Mouse (Mus musculus) mouse trophoblast stem cell (cell line): ENCODE data around the gene Ankrd31.
"Not testable (repeated sequence)": the region's sequence is repeated elsewhere in the genome, so short reads cannot be mapped to it uniquely, and the experiment has no call there.

Source experiments
- in situ Hi-C, 2 experiments: fragments of 300-500 bp; cut with MseI, MboI; formaldehyde crosslinking; loops; 2 replicates in 1 of 2; 3 replicates in 1 of 2; pipeline ENCODE4 v1.15.1; 2025

Ankrd31 gene

DNA sequence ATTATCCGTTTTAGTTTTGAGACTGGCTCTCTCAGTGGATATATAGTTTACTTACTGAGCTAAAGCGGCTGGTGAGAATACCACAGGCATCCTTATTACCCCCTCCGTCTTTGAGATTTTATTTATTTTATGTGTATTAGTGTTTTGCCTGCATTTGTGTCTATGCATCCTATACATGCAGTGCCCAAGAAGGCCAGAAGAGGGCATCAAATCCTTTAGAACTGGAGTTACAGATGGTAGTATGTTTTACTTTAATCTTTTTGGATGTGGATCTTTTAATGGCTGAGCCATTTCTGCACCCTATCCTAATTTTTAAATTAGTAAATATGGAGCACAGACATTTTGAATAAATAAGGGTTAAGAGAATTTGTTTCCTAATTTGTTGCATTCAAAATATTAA is 107.1 kb downstream of the Ankrd31 start:
- in situ Hi-C loops: loop anchor here (10.0 kb wide), 2 partner anchors 150 to 200 kb away; no protein-coding TSS in a partner anchor

DNA sequence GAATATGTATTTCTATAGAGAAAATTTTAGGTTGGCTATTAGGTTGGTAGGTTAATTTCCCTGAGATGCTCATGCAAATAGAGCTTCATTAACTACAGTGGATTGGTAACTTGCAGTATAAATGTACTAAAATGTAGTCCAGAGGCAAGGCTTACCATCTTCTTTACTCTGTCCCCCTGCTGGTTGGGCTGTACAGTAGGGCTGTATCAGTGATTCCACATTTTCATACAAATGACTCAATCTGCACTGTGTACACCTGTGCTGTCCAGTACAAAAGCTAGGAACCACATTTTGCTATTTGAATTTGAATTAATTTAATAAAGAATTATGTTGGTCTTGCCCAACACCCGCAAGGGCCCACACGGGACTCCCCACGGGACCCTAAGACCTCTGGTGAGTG is 111.1 kb downstream of the Ankrd31 start:
- in situ Hi-C loops: loop anchor here (10.0 kb wide), 2 partner anchors 146 to 196 kb away; no protein-coding TSS in a partner anchor

DNA sequence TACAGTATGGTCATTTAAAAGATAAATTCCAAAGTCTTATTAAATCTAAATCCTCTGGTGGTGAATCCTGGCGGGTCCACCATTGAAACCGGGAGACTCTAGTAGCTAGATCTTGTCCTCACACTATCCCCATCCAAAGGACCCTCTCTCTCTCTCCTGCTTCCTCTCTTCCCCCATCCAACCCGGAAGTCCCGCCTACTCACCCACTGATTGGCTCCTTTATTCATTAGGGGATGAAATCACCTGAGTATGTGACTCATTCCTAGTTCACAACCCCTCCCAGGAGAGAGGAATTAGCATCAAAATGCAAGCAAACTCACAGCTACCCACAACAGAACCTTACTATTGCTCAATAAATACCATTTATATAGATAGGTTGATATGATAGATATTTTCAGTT is 122.7 kb downstream of the Ankrd31 start:
- in situ Hi-C loops: no loop called here

DNA sequence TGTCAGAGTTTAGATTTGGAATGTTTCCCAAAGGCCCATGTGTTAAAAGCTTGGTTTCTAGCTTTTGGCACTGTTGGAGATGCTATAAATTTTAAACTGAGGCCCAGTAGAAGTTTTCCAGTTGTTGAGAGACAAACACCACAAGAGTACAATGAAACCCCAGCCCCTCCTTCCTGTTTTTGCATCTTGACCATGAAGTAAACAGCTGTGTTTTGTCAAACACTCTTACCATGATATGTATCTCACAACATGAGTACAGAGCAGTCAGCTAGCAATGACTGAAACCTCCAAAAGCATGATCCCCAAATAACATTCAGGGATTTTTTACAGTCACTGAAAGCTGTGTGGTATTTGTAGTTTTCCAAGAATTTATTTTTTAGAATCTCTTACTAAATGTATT is 126.0 kb downstream of the Ankrd31 start:
- in situ Hi-C loops: no loop called here

DNA sequence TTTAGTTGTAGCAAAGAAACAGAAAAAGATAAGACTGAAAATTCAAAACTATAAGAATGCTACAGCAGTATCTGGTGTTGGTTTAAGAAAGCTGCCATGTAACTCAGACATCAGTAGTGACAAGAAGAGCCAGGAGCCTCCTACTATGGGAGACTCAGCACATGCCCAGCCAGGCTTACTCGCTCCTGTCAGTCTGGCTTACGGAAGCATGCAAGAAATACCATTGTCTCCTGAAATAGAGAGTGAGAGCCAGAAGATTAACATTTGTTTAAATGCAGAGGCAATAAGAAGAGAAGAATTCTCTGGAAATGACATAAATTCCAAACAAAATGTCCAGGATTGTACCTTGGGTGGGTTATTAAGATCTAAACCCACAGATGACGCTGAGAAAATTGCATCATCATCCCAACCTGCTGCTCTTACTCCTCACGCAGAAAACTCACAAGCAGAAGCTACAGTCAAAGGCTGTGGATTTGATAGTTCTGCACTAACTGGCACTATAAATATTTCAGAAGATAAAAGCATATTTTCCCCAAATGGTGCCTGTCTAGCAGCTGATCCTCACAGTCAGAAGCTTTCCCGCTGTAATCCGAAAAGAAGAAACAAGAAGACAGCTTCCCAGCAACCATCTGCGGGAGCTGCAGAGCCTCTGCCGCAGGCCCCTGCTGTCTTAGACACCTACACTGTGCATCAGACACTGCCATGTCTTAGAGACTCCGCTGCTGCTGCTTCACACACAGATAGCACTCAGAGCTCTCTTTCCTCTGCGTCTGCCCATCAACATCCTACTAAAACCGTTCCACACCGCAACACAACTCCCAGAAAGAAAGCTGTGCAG is 130.4 kb downstream of the Ankrd31 start:
- in situ Hi-C loops: no loop called here

DNA sequence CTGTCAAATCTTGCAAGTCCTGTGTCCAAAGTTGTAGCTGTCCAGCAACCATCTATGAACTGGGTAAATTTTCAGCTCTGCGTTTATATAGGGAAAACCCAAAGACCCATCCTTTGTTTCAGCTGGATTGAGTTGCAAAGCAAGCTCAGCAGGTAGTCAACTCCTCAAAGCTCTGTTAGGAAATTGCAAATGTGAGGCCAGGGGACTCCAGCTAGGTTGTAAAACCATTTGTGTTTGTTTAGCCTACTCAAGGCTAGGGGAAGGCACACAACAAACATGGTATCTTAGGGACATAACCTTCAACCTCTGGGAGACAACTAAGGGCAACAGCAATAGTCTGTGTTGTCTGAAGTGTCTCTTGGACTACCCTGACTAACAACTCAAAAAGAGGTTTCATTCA is 136.5 kb downstream of the Ankrd31 start:
- in situ Hi-C loops: no loop called here

DNA sequence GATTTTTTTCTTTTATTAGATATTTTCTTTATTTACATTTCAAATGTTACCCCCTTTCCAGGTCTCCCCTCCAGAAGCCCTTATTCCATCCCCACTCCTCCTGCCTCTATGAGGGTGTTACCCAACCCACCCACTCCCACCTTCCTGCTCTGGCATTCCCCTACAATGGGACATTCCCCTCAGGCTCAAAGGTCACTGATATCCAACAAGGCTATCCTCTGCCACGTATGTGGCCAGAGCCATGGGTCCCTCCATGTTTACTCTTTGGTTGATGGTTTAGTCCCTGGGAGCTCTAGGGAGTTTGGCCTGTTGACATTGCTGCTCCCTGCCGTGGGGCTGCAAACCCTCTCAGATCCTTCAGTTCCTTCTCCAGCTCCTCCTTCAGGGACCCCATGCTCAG is 141.9 kb downstream of the Ankrd31 start:
- in situ Hi-C loops: no loop called here

DNA sequence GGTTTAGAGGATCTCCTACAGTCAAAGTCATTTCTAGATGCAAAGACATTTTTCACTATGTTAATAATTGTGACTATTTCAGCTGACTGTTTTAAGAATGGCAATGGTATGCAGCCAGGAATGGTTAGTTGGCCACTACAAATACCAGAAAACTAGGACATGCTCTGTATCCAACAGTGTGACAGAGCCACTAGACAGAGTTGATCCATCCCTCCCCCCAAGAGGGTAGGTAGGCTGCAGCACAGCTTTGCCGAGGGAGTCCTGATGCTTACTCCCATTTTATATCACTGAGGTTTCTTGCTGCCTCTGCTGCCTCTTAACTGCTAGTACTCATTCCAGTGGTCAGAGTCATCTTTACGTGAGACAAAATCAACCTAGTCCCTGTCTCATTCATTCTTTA is 147.1 kb downstream of the Ankrd31 start:
- in situ Hi-C loops: no loop called here

DNA sequence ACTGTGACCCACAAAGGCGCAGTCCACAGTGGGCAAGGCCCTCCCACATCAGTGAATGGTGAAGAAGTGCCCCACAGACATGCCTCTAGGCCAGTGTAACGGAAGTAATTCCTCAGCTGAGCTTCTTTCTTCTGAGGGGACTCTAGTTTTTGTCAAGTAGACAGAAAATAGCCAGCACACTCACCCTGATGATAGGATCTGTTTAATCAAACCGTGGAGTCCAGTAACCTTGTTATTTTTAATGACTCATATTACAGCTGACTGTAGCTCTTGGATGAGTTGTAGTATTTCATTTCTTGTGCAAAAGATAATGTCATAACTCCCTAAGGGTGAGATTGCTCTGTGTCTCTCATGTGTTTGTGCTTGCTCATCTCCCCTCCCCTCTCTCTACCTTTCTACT is 158.6 kb downstream of the Ankrd31 start:
- in situ Hi-C loops: no loop called here

DNA sequence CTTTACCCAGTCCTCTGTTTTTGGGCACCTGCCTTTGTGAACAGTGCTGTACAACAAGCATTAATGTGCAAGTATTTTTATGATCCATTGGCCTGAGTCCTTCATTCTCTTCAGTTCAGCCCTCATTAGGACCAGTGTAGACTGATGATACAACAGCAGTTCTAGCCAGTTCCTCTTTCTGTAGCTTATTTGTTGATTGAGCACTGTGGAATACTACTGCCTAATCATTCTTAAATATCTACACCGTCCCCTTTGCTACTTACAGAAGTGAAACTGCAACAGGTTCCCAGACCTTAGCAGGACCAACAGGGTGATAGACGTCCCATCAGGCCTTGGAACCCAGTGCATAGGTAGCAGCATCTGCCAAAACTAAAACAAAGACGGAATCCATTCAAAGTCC is 163.1 kb downstream of the Ankrd31 start:
- in situ Hi-C loops: no loop called here

DNA sequence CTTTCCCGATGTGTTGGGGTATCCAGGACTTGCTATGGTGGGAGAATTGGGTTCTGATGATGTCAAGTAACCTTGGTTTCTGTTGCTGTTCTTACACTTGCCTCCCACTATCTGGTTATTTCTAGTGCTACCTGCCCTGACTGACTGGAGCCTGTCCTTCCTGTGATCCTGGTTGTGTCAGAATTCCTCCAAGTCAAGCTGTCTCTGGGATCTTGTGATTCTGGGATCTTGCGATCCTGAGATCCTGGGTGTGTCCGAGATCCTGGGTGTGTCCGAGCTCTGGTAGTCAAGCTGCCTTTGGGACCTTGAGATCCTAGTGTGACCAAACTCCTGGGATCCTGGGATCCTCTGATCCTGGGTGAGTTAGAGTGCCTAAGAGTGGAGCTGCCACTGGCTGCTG is 175.1 kb downstream of the Ankrd31 start:
- in situ Hi-C loops: not testable (repeated sequence)

DNA sequence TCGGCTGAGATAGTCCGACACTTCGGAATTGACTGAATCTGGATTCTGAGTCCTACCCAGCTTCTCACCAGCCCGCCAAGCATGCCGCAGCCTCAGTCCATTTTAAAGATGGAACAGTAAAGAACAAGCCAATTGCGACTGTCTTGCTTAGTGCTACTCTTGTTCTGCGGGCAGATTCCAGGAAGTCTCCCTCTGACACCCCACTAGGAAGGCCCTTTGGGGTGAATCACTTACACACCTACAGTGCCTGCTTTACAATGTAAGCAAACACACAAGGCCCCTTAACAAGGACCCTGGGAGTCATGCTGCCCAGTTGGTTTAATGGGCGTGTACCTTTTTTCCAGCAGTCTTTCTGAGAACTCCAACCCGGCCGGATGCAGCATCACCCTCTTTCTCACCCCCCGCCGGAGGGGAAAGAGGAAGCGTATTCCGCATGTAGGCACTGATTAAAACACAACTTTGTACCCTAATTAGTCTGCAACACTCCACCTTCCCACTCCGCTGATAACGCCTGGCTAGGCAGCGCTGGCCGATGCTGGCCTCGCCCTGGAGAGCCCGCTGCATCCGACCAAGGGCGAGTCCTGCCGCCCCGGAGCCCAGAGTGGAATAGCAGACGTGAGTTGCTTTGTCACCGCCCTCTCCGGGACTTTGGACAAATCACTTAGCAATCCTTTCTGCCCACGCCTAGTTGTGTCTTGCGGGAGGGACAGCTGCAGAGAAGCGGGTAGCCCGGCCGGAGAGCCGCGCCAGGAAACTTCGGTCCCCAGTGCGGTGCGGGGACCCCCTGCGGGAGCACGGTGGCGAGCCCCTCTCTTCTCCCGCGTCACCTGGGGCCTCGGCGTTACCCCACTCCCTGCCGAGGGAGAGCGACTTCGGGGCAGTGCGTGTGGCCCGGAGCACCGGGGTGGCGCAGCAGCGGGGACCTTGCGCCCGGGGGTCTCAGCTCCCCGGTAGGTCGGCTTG is 176.2 kb downstream of the Ankrd31 start, which contains the start of gene Gcnt4:
TSS of gene Gcnt4 (plus strand) at position 691 of the 963 bp plus-strand sequence.
- in situ Hi-C loops: no loop called here

DNA sequence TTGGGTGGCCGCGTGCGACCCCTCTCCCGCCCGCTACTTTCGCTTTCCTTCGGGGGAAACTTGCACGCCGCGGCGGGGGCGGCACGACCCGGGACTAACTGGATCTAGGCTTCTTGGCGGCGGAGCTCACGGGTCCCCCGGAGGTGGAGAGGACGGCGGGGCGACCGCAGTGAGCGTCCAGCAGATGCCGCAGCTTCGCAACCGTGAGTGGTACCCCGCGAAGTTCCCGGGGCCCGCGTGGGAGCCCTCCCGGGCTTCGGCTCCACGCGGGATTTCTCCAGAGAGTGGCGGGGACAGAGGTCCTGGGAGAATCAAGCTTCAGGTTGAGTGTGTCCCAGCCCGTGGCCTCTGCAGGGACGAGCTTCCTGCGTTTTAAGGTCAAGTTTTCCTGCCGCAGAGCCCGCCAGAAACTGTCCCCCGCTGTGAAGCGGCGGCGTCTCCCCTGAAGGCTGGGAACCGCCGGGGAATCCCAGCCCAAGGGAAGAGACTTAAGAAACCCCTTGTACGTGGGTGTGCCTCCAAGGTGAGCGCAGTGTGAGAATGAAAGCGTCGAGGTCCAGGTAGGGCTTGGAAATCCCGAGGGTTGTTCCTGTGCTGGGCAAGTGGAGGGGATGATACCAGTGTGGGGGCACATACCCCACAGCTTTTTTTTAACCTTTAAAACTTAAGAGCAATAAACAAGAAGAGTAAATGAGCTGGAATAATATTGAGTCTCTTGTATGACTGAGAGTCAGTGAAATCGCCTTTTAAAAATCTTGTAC is 177.1 kb downstream of the Ankrd31 start:
- in situ Hi-C loops: no loop called here

DNA sequence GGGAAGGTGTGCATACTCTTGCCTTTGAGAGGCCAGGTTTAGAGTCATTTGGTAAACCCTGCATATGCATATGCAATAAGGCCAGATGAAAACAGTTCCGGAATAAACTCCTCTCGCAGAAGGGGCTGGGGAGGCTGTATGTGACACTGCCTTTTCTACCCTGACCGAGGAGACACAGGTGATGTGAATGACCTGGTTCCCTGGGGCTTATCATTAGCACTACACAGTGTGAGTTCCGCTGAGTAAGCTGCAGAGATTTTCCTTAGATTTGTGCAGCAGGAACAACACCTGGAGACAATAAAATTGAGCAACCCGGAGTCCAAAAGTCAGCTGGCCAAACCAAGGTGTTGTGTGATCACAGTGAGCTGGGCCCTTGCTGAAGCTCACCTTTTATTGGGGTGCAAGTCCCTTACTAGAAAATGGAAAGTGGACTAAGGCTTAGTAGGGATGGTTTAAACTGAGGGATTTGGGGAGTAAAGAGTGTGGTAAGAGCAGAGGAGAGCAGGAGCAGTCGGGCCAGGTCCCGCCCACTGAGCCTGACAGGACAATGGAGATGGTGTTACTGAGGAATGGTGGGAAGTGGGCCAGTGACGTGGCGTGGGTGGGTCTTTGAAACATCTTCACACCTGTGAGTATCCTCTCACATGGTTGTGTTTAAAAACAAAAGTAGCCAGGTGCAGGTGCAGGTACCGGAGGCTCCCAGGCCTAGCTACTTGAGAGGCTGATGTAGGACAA is 178.1 kb downstream of the Ankrd31 start:
- in situ Hi-C loops: no loop called here

DNA sequence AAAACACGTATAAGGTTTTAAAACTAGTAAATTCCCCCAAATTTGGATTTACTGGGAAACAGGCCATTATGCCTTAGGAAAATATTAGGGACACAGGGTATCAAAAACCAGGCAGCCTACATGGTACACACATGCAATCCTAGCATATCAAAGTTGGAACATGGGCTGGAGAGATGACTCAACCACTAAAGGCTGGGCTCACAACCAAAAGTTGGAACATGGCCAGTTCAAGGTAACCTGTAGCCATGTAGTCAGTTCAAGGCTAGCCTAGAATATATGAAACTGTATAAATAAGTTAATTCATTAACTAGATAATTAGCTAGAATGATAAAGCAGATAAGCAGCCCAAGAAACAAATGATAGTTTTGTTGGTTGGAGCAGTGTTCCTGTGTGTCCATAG is 179.7 kb downstream of the Ankrd31 start:
- in situ Hi-C loops: no loop called here

DNA sequence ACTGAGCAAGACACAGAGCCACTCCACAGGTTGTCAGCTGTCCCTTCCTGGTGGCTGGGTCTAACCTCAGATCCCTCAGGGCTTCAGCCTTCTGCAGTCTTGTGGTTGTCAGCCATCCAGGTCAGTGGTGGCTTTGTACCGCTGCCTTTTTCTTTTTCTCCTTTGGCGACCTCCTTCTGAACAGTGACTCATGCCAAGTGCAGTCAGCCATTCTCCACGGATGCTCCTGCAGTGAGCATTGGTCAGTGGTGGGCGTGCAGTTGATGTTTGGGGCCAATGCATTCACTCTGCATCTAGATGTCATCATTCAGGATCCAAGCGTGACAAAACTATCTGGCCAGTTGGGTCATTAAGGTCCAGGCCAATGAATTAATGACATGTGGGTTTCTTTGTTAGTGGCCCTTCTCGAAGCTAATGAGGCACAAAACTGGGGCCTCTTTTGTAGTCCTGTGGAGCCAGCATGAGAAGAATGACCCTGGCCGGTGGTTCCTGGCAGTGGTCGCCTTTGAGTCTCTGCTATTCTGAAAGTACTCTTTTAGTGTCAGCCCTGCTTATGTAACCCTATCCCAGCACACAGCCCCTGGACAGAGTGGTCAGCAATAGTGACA is 180.5 kb downstream of the Ankrd31 start:
- in situ Hi-C loops: no loop called here

DNA sequence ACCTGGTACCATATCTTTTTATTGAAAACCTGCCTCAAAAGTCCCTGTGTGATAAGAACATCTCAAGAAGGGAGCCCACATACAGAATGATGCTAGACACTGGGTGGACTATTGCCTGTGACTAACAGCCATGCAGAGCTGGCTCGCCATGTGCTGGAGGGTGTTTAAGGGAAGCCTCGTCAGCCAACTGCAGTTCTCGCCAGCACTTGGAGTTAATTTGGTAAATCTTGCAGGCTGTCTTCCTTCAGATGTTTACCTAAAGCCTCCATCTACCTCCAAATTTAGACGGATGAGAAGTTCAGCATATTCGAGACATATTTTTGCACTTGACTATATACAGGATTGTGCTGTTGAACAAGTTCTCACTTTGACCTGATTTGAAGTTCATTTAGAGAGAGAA is 184.7 kb downstream of the Ankrd31 start:
- in situ Hi-C loops: no loop called here

DNA sequence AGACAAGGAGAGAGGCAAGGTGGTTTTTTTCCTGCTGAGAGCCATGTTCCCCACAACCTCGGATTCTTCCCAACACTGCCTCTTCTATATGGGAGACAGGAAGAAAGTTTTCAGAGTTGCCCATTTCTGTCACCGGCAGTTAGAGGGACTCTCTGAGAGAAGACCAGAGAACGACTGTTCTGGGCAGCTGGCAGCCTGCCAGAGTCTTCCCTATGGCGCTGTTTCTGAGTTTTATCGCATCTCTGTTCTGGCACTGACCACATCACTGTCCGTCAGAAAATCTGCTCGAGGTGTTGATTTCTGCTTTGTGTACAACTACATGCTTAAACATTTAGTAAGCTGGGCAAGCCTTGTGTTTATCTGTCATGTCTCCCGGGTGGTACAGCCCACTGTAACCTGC is 185.3 kb downstream of the Ankrd31 start:
- in situ Hi-C loops: no loop called here

DNA sequence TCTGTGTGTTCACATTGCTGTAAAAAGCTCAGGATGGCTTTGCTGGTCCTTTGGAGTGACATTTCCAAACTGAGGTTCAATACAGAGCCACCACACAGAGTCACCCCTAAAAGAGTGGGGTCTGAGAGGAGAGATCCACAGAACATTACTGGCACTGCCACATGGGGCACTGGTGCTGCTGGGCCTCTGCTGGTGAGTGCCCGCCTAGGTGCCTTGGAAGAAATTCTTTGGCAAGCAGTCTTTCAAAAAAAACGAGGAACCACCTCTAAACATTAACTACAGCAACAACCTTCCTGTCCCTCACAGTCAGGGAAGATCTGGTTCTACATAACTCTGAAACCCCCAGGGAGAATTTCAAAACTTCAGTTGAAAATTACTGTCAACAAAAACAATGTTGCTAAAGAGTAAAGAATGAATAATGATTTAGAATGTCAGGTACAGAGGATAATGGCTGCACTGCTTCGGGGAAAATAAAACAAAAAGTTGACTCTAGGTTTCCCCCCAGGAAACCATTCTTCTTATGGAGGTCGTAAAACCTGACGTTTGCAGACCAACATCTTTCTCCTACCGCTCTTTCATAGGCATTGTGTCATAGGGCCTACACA is 188.2 kb downstream of the Ankrd31 start:
- in situ Hi-C loops: no loop called here

DNA sequence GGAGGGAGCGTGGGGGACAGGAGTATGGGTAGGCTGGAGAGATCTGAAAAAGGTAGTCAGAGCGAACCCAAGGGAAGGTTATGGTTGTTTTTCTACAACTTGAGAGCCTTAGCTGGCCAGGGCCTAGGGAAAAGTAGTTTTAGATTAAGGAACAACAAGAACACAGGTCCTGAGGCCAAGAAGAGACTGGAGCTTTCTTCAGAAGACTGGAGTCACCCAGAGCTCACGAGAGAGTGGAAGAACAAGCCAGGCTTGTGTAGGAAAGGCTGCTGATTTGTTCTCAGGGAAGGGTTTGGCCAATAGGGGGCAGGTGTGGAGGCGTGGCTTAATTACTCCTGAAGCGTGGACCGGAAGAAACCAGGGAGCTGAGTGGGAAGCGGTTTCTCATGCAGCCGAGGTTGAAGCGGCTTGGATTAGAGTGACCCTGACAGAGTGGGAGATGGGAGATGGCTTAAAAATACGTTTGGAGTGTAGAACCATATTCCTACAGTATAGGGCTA is 189.0 kb downstream of the Ankrd31 start:
- in situ Hi-C loops: no loop called here
